In genomic region chr1:129675878-129676277, GRCm38 (mm10) we compare ENCODE assay signal across 26 mouse cellular contexts.
DNase-seq lines count a peak whose midpoint lies in the region; ATAC-seq lines count a peak whose summit lies in the region.
"Had no signal": no experiment of that assay in that cellular context is flagged by ENCODE, and none has a peak within 500 bp of the region (broad histone marks: within the 10 kb centered on the region; RNA-seq: fewer than 3 reads in every experiment).

No protein-coding gene starts in this region.

- H3K27ac ChIP-seq in kidney, embryonic 15.5 days = no peak overlapping the region
- no peak overlapping the region for H3K27ac ChIP-seq in midbrain, embryonic 11.5 days (ENCODE audit: low read depth, low read length)
- no peak overlapping the region for H3K27ac ChIP-seq in midbrain, embryonic 13.5 days
- H3K27ac ChIP-seq: embryonic facial prominence, embryonic 10.5 days; embryonic facial prominence, embryonic 13.5 days; forebrain, embryonic 12.5 days; forebrain, embryonic 15.5 days; heart, adult 2 months; heart, embryonic 10.5 days; heart, embryonic 13.5 days; hindbrain, embryonic 14.5 days; hindbrain, postnatal 0 days had no signal

- H3K27me3 ChIP-seq in kidney, embryonic 15.5 days = no peaks in the 10 kb centered on the region
- no peaks in the 10 kb centered on the region for H3K27me3 ChIP-seq in midbrain, embryonic 11.5 days (ENCODE audit: control insufficient read depth, insufficient read depth, low read length)
- H3K27me3 ChIP-seq in midbrain, embryonic 13.5 days = no peaks in the 10 kb centered on the region
- H3K27me3 ChIP-seq: embryonic facial prominence, embryonic 13.5 days; forebrain, embryonic 12.5 days; forebrain, embryonic 15.5 days; heart, embryonic 13.5 days had no signal

- H3K9ac ChIP-seq in kidney, embryonic 15.5 days = no peak overlapping the region
- H3K9ac ChIP-seq in midbrain, embryonic 11.5 days (ENCODE audit: low read length) = no peak overlapping the region
- H3K9ac ChIP-seq in midbrain, embryonic 13.5 days (replicated peaks) = no peak overlapping the region
- H3K9ac ChIP-seq: embryonic facial prominence, embryonic 13.5 days; forebrain, embryonic 12.5 days; forebrain, embryonic 15.5 days; heart, embryonic 13.5 days; hindbrain, embryonic 14.5 days had no signal

- WGBS in kidney, embryonic 15.5 days = 14% methylated on average over 1 of the region's 1 CpGs
- 95% methylated on average over 1 of the region's 1 CpGs for WGBS in midbrain, embryonic 11.5 days
- 75% methylated on average over 1 of the region's 1 CpGs for WGBS in midbrain, embryonic 13.5 days

- H3K9me3 ChIP-seq in kidney, embryonic 15.5 days (replicated peaks) = no peaks in the 10 kb centered on the region
- no peaks in the 10 kb centered on the region for H3K9me3 ChIP-seq in midbrain, embryonic 11.5 days (ENCODE audit: control insufficient read depth, low read length)
- no peaks in the 10 kb centered on the region for H3K9me3 ChIP-seq in midbrain, embryonic 13.5 days
- H3K9me3 ChIP-seq: embryonic facial prominence, embryonic 10.5 days; embryonic facial prominence, embryonic 13.5 days; forebrain, embryonic 12.5 days; forebrain, embryonic 15.5 days; heart, embryonic 10.5 days; heart, embryonic 13.5 days had no signal

- H3K4me1 ChIP-seq in kidney, embryonic 15.5 days = no peaks in the 10 kb centered on the region
- H3K4me1 ChIP-seq in midbrain, embryonic 11.5 days (ENCODE audit: control insufficient read depth, insufficient read depth, low read length) = no peaks in the 10 kb centered on the region
- H3K4me1 ChIP-seq in midbrain, embryonic 13.5 days (replicated peaks) = no peaks in the 10 kb centered on the region
- H3K4me1 ChIP-seq: embryonic facial prominence, embryonic 13.5 days; forebrain, embryonic 12.5 days; heart, embryonic 10.5 days; heart, embryonic 13.5 days had no signal

- DNase-seq in kidney, adult 9 months = no peak
- DNase-seq in midbrain, embryonic 11.5 days (ENCODE audit: low spot score, missing footprints) = peak; percentile 60
- DNase-seq in mesoderm, embryonic 11.5 days (ENCODE audit: low read depth, low spot score) = peak; percentile 37
- no peak for DNase-seq in urinary bladder, adult 2 months (ENCODE audit: low spot score)
- DNase-seq: adrenal gland, adult 2 months; adrenal gland, postnatal 14 days; cerebellum, adult 11-12 months; cerebellum, adult 9-10 months; cerebellum, postnatal 14 days; gastrocnemius, postnatal 10 days; gastrocnemius, postnatal 36 days; heart, adult 2 months; heart, postnatal 14 days; heart, postnatal 4 days had no signal

- H3K4me3 ChIP-seq in kidney, embryonic 15.5 days (replicated peaks) = no peak overlapping the region
- no peak overlapping the region for H3K4me3 ChIP-seq in midbrain, embryonic 11.5 days (ENCODE audit: low read depth, low read length)
- no peak overlapping the region for H3K4me3 ChIP-seq in midbrain, embryonic 13.5 days (replicated peaks)
- H3K4me3 ChIP-seq: embryonic facial prominence, embryonic 10.5 days; embryonic facial prominence, embryonic 13.5 days; erythroblast, embryonic 14.5 days; forebrain, embryonic 12.5 days; forebrain, embryonic 15.5 days; heart, adult 2 months; heart, embryonic 10.5 days; heart, embryonic 13.5 days had no signal

- H3K4me2 ChIP-seq in kidney, embryonic 15.5 days = no peak overlapping the region
- H3K4me2 ChIP-seq in midbrain, embryonic 11.5 days = no peak overlapping the region
- H3K4me2 ChIP-seq in midbrain, embryonic 13.5 days (replicated peaks) = no peak overlapping the region
- H3K4me2 ChIP-seq: embryonic facial prominence, embryonic 13.5 days; forebrain, embryonic 12.5 days; forebrain, embryonic 15.5 days; heart, embryonic 13.5 days; hindbrain, embryonic 14.5 days had no signal

- peak; percentile 54; the same call in 1 of the 2 replicates for ATAC-seq in kidney, embryonic 15.5 days (replicated peaks; ENCODE audit: low FRiP score)
- no peak for ATAC-seq in midbrain, embryonic 11.5 days (ENCODE audit: low FRiP score)
- no peak for ATAC-seq in midbrain, embryonic 13.5 days
- ATAC-seq: CD4-positive, CD25-positive, alpha-beta regulatory T cell, adult 4 months; forebrain, embryonic 15.5 days; hindbrain, postnatal 0 days had no signal

- H3K36me3 ChIP-seq in kidney, embryonic 15.5 days = no peaks in the 10 kb centered on the region
- no peaks in the 10 kb centered on the region for H3K36me3 ChIP-seq in midbrain, embryonic 11.5 days (ENCODE audit: control insufficient read depth, insufficient read depth, low read length)
- no peaks in the 10 kb centered on the region for H3K36me3 ChIP-seq in midbrain, embryonic 13.5 days
- H3K36me3 ChIP-seq: embryonic facial prominence, embryonic 10.5 days; embryonic facial prominence, embryonic 13.5 days; forebrain, embryonic 12.5 days; forebrain, embryonic 15.5 days; heart, embryonic 10.5 days; heart, embryonic 13.5 days had no signal

Comparison
In these comparisons a context has a peak if more than half of its experiments do, and no peak if none do; other contexts are left out.
1. DNase-seq: peak in midbrain, embryonic 11.5 days (single experiment) and mesoderm, embryonic 11.5 days (single experiment); none in kidney, adult 9 months (single experiment) and urinary bladder, adult 2 months (single experiment).